Mouse (Mus musculus) bone marrow, adult 2 months (tissue): ENCODE measurements around the gene Phospho1.

Experiments used
- CTCF ChIP-seq: fragments of 200-500 bp; IDR thresholded peaks from 2 replicates; pipeline ENCODE4 v1.5.1; 2011; ENCODE audit warnings: low read length, control low read depth; ENCODE audit not compliant: control insufficient read depth, insufficient read depth
- POLR2A ChIP-seq: fragments of 200-500 bp; IDR thresholded peaks from 2 replicates; pipeline ENCODE4 v1.6.1; 2011; ENCODE audit warnings: low read depth, mild to moderate bottlenecking, control low read depth, low read length, borderline replicate concordance; ENCODE audit not compliant: control insufficient read depth

DNA sequence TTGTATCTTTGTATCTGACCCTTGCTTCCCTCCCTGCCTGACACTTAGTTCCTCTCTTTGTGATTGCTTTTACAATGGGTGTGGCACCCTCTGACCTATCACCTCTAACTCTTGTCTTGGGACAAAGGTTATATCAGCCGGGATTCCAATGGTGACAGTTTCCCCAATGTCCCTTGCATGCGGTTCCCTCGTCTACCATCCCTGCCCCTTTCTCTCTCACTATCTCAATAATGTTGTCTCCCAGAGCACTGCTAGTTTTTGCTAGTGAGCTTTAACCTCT, 2.8 kb downstream of the Phospho1 start:
- TF ChIP-seq CTCF (no peak), POLR2A (no peak)
